Mouse (Mus musculus) inflammation-experienced regulatory T-cells, adult 6 months (primary cell): ENCODE data around the gene Ptpn4. TPM values are rescaled to one million over a fixed set of nuclear protein-coding genes. Genes with fewer than 3 reads are reported as not detected.
A peak's percentile ranks its signal among the peaks of the same experiment; 100 is the strongest.

Experiments used
- ATAC-seq: one replicate; pipeline ENCODE4 v1.8.0; 2017
- polyA plus RNA-seq, 3 experiments: library from polyadenylated mRNA; unstranded; fragments of 100-300 nt; shearing (Covaris generic); gene quantifications; one replicate each; pipeline ENCODE4 v1.2.1; 2017

The Ptpn4 gene
- polyA plus RNA-seq = 10 to 100 TPM in 1 of 3 experiments, 1 to 10 TPM in 2; 3.8 to 13.3 (median 6.7) TPM

- ATAC-seq = peak; percentile 97
Observed at GRCm38 (mm10) chr1:119837035-119837751, at the start of gene Ptpn4. Gene Ptpn4 (minus strand): TSS chr1:119837613.

- ATAC-seq = no peak
Observed at GRCm38 (mm10) chr1:119886320-119886719, 48.9 kb upstream of the Ptpn4 start.

GRCm38 (mm10) chr1:119884272-119884671, 46.9 kb upstream of the Ptpn4 start:
- no peak for ATAC-seq

- ATAC-seq = no peak
Observed at GRCm38 (mm10) chr1:119878909-119879308, 41.5 kb upstream of the Ptpn4 start.

GRCm38 (mm10) chr1:119877469-119877868, 40.1 kb upstream of the Ptpn4 start:
- ATAC-seq = no peak

GRCm38 (mm10) chr1:119868395-119869161, 31.2 kb upstream of the Ptpn4 start:
- ATAC-seq = no peak

GRCm38 (mm10) chr1:119867300-119867699, 29.9 kb upstream of the Ptpn4 start:
- ATAC-seq = no peak

- ATAC-seq = no peak
Observed at GRCm38 (mm10) chr1:119865311-119865710, 27.9 kb upstream of the Ptpn4 start.

GRCm38 (mm10) chr1:119863507-119864296, 26.3 kb upstream of the Ptpn4 start:
- no peak for ATAC-seq

- ATAC-seq = no peak
Observed at GRCm38 (mm10) chr1:119859566-119859965, 22.2 kb upstream of the Ptpn4 start.

- ATAC-seq = no peak
Observed at GRCm38 (mm10) chr1:119852980-119853379, 15.6 kb upstream of the Ptpn4 start.

- ATAC-seq = no peak
Observed at GRCm38 (mm10) chr1:119852339-119852738, 14.9 kb upstream of the Ptpn4 start.

GRCm38 (mm10) chr1:119849146-119849935, 11.9 kb upstream of the Ptpn4 start:
- ATAC-seq = no peak

- ATAC-seq = no peak
Observed at GRCm38 (mm10) chr1:119845321-119845720, 7.9 kb upstream of the Ptpn4 start.

GRCm38 (mm10) chr1:119843121-119843520, 5.7 kb upstream of the Ptpn4 start:
- ATAC-seq = no peak

- ATAC-seq = no peak
Observed at GRCm38 (mm10) chr1:119838241-119838640, 828 bp upstream of the Ptpn4 start.

GRCm38 (mm10) chr1:119836479-119837015, 866 bp downstream of the Ptpn4 start:
- peak; percentile 6 for ATAC-seq

GRCm38 (mm10) chr1:119835726-119836478, 1.5 kb downstream of the Ptpn4 start:
- no peak for ATAC-seq

- ATAC-seq = no peak
Observed at GRCm38 (mm10) chr1:119828160-119828559, 9.3 kb downstream of the Ptpn4 start.

GRCm38 (mm10) chr1:119818704-119819103, 18.7 kb downstream of the Ptpn4 start:
- ATAC-seq = peak; percentile 73

GRCm38 (mm10) chr1:119807707-119808106, 29.7 kb downstream of the Ptpn4 start:
- ATAC-seq = no peak
